Mouse (Mus musculus): ENCODE measurements around the gene Tmem52.

Tmem52 gene

GRCm38 (mm10) chr4:155505671-155506295 is 36.9 kb downstream of the Tmem52 start:
- no peak for DNase-seq (ENCODE audit: low read depth in 2 of 2, low spot score in 2 of 2)

DNA sequence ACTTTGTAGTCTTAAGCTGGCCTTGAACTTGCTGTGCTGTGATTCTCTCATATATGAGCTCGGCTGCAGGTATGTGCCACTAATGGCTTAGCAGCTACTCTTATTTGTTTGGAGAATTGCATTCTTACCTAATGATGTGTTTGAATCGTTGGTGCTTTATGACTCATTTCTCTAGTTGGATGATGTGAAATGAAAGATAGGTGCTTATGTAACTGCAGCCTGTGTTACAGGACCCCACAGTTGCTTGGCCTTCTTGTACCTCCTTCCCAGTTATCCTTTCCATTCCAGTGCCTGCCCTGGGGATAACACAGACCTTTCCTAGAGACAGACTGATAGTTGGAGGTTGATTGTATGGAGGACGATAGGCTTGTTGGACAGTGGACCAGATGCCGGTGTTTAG is 39.7 kb downstream of the Tmem52 start:
- DNase-seq (ENCODE audit: low read depth in 2 of 2, low spot score in 2 of 2), result no peak

GRCm38 (mm10) chr4:155510981-155511380 is 42.1 kb downstream of the Tmem52 start:
- DNase-seq (ENCODE audit: low read depth in 2 of 2, low spot score in 2 of 2), result no peak

DNA sequence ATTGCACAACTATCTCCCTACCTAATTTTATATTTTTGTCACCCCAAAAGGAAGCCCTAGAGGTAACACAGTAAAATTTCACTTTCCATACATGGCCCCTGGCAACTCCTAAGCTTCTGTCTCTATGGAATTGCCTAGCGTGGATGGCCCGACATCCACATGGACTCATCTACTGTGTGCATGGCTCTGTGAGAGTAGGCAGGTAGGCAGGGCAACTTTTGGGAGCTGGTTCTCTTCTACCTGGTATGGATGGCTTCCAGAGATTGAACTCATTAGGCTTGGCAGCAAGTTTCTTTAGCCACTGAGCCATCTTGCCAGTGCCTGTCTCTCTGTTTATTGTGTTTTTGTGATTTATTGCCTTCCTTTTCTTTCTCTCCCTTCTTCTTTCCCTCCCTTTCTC is 45.9 kb downstream of the Tmem52 start:
- DNase-seq (ENCODE audit: low read depth in 2 of 2, low spot score in 2 of 2), result no peak

GRCm38 (mm10) chr4:155517948-155518517 is 49.1 kb downstream of the Tmem52 start:
- no peak for DNase-seq (ENCODE audit: low read depth in 2 of 2, low spot score in 2 of 2)
